Mouse (Mus musculus): ENCODE measurements around the gene Gm14391. TPM values are rescaled to one million over a fixed set of nuclear protein-coding genes. Genes with fewer than 3 reads are reported as not detected.
"Not testable (repeated sequence)": the region's sequence is repeated elsewhere in the genome, so short reads cannot be mapped to it uniquely, and the experiment has no call there.

The Gm14391 gene
- 15.1 and 16.5 TPM in 2 replicates for polyA plus RNA-seq (2012; rRNA removed)

DNA sequence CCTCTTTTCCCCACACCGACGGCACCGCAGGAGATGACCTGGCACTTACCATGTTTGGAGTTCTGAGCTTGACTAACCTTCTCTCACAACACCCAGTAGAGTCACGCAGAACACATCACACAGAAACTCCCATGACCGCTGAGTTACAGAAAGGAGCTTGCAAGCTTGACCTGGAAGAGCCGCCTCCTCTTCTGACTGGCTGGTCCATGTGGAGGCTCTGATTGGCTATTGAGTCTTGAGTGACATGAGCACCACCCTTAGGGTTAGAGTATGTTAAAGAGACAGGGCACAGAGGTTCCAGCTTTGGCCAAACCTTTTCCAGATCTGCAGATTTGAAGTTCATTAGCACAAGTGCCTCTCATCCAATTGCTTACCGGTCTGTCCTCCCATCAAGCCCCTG is at the start of gene Gm14391:
Gm14391 (minus strand) TSS at position 186 of the 400 bp plus-strand sequence.
- H3K27ac ChIP-seq (ENCODE audit: insufficient read depth, low read length); H3K4me1 ChIP-seq (ENCODE audit: control insufficient read depth, insufficient read depth, low read length); H3K4me3 ChIP-seq (ENCODE audit: insufficient read depth, low read length): not testable (repeated sequence)

DNA sequence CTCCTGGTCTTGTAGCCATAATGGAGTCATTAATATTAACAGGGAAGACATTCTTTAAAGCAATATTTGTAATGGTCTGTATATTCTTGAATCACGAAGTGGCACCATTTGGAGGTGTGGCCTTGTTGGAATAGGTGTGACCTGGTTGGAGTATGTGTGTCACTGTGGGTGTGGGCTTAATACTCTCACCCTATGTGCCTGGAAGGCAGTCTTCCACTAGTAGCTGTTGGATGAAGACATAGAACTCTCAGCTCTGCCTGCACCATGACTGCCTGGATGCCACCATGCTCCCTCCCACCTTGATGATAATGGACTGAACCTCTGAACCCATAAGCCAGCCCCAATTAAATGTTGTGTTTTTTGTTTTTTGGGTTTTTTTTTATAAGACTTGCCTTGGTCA is 27.7 kb downstream of the Gm14391 start:
- H3K4me3 ChIP-seq (ENCODE audit: insufficient read depth, low read length); H3K27ac ChIP-seq (ENCODE audit: insufficient read depth, low read length); H3K4me1 ChIP-seq (ENCODE audit: control insufficient read depth, insufficient read depth, low read length): not testable (repeated sequence)

DNA sequence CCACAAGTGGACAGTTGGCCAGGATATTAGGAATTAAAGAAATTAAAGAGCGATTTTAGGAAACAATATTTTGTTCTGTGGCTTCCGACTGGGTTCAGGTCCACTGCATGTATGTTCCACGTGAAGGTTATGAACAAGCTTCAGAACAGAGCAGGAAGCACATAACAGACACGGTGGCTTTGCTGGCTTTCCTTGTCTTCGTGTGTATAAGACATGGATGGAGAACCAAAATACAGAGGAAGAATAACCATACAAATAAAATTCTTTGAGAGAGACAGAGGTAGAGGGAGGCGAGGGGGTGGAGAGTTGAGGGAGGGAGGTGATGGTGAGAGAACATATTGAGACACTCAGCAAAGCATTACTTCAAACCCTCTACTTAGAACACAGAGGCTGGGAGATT is 30.4 kb downstream of the Gm14391 start:
- TF ChIP-seq CTCF (IDR thresholded peaks at IDR 0.05; ENCODE audit: extremely low read depth, insufficient read depth, low read length) (no peak), POLR2A (IDR thresholded peaks at IDR 0.05; ENCODE audit: extremely low read depth, insufficient read depth, low read length) (no peak)
- Histone ChIP-seq H3K27ac (ENCODE audit: insufficient read depth, low read length) (no peak overlapping the region), H3K4me1 (ENCODE audit: control insufficient read depth, insufficient read depth, low read length) (no peaks in the 10 kb centered on the region), H3K4me3 (ENCODE audit: insufficient read depth, low read length) (no peak overlapping the region)

DNA sequence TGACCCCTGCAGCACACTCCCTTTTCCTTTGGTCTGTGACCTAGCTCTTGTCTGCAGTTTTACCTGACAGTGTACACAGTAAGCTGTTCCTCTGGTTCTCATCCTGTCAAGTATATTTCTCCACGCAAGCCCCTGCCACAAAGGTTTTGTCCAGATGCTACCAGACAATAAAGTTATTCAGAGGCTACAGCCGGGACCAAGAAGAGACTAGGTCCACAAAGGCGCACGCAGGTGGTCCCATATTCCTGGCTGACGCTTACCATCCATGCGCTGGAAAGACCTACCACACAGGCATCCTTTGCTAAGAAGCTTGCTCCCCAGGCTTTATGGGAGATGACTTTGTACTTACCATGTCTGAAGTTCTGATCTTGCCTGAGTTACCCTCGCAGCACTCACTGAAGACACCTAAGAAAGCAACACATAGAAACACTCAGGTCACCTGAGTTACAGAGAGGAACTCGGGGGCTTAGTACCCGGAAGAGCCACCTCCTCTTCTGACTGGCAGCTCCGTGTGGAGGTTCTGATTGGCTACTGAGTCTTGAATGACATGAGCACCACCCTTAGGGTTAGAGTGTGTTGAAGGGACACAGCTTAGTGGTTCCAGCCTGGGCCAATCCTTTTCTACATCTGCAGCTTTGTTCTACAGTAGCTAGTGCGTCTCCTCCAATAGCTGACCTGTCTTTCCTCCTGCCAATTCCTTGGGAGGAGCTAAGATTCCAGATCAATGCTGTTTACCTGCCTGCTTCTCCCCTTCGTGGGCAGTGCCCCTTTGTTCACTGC is 31.1 kb downstream of the Gm14391 start, which contains the start of gene Gm14443:
Gm14443 (minus strand) TSS at position 471 of the 780 bp plus-strand sequence.
- H3K4me1 ChIP-seq (ENCODE audit: control insufficient read depth, insufficient read depth, low read length); H3K27ac ChIP-seq (ENCODE audit: insufficient read depth, low read length): not testable (repeated sequence)

GRCm38 (mm10) chr2:175174058-175174457 is 32.7 kb downstream of the Gm14391 start:
- H3K4me3 ChIP-seq (ENCODE audit: insufficient read depth, low read length); H3K27ac ChIP-seq (ENCODE audit: insufficient read depth, low read length); H3K4me1 ChIP-seq (ENCODE audit: control insufficient read depth, insufficient read depth, low read length): not testable (repeated sequence)

More for the DNA sequence above, 31.1 kb downstream of the Gm14391 start, which contains the start of gene Gm14443:
- H3K4me3 ChIP-seq (ENCODE audit: insufficient read depth, low read length), result not testable (repeated sequence)

DNA sequence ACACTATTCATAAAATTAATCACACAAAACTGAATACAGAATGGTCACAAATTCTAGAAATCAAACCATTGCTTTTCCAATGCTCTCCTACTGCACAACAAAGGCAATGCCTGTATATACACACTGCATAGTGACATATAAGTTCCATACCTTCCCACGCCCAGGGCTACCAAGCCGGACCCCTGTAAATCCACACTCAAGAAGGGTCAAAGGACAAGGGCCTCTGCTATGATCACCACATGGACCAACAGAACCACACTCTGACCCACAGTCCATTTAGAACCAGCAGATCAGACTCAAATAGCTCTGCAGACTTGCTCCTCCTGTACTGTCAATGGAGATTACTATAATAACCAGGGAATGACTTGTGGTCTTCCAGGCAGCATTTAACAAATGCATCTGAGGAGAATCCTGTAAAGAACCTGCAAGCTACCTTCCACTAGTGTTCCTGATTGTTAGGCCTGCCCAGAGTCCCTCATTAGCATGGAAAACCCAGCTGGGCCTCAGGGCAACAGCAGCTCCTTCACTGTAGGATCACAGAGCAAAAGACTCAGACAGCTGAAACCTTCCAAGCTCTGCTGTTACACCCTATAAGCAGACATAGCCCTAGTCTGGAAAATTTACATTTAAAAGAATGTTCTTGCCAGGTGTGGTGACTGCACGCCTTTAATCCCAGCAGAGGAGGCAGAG is 33.7 kb downstream of the Gm14391 start:
- not testable (repeated sequence) for H3K4me1 ChIP-seq (ENCODE audit: control insufficient read depth, insufficient read depth, low read length); H3K4me3 ChIP-seq (ENCODE audit: insufficient read depth, low read length); H3K27ac ChIP-seq (ENCODE audit: insufficient read depth, low read length)

DNA sequence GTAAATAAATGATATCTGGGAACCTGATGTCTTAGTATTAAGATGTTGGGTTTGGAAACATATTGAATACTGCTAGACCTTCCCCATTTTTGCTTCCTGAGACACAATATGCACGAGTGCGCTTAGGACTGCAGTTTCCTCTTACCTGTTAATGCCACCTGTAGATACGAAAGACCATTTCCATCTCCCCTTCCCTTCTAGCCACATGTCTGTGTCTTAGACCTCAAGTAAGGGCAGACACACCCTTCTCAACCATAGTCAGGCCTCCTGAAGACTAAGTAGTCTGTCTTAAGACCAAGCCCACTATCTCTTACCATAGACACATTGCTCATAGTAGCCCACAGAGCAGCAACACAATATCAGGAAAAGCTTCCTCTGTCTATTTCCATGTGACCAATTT is 34.6 kb downstream of the Gm14391 start:
- no peak overlapping the region for H3K27ac ChIP-seq (ENCODE audit: insufficient read depth, low read length)
- H3K4me3 ChIP-seq (ENCODE audit: insufficient read depth, low read length), result no peak overlapping the region
- H3K4me1 ChIP-seq (ENCODE audit: control insufficient read depth, insufficient read depth, low read length), result no peaks in the 10 kb centered on the region
- TF ChIP-seq POLR2A (IDR thresholded peaks at IDR 0.05; ENCODE audit: extremely low read depth, insufficient read depth, low read length) (no peak), CTCF (IDR thresholded peaks at IDR 0.05; ENCODE audit: extremely low read depth, insufficient read depth, low read length) (no peak)

DNA sequence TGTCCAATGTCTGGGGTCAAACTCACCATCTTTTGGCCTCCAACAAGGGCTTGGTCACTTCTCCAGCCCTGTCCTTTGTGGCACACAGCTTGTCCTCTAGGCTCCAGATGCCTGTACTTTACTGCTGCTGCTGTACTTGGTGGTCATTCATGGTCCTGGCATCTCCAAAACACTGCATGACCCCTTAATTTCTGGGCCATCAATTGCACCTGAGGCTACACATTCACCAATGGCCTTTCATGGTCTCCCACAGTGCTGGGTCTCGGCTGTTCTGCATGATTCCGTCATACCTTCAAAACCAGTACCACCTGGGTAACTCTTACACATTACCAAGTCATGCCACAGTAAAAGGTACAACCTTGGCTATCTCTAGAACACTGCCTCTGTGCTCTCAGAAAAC is 39.8 kb downstream of the Gm14391 start:
- not testable (repeated sequence) for H3K4me3 ChIP-seq (ENCODE audit: insufficient read depth, low read length); H3K27ac ChIP-seq (ENCODE audit: insufficient read depth, low read length); H3K4me1 ChIP-seq (ENCODE audit: control insufficient read depth, insufficient read depth, low read length)

GRCm38 (mm10) chr2:175165110-175165509 is 41.6 kb downstream of the Gm14391 start:
- not testable (repeated sequence) for H3K4me1 ChIP-seq (ENCODE audit: control insufficient read depth, insufficient read depth, low read length); H3K27ac ChIP-seq (ENCODE audit: insufficient read depth, low read length); H3K4me3 ChIP-seq (ENCODE audit: insufficient read depth, low read length)

DNA sequence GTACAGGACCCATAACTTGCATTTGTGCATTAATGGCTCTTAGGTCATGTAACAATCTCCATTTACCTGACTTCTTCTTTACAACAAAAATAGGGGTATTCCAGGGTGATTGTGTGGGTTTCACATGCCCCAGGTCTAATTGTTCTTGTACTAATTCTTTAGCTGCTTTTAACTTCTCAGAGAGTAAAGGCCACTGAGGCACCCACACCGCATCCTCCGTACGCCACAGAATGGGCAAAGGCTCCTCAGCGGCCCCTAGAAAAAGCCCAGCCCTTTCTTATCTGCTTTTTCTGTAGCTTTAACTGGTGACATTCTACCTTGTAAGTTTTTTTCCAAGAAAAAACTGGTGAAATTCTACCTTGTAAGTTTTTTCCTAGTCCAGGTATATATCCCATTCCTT is 45.3 kb downstream of the Gm14391 start:
- not testable (repeated sequence) for H3K4me1 ChIP-seq (ENCODE audit: control insufficient read depth, insufficient read depth, low read length); H3K27ac ChIP-seq (ENCODE audit: insufficient read depth, low read length); H3K4me3 ChIP-seq (ENCODE audit: insufficient read depth, low read length)

GRCm38 (mm10) chr2:175158642-175159041 is 48.1 kb downstream of the Gm14391 start:
- Histone ChIP-seq H3K27ac (ENCODE audit: insufficient read depth, low read length) (no peak overlapping the region), H3K4me3 (ENCODE audit: insufficient read depth, low read length) (no peak overlapping the region), H3K4me1 (ENCODE audit: control insufficient read depth, insufficient read depth, low read length) (no peaks in the 10 kb centered on the region)
- no peak for TF ChIP-seq CTCF (IDR thresholded peaks at IDR 0.05; ENCODE audit: extremely low read depth, insufficient read depth, low read length)
- TF ChIP-seq POLR2A (IDR thresholded peaks at IDR 0.05; ENCODE audit: extremely low read depth, insufficient read depth, low read length), result no peak

Measured in cortical plate, adult 2 months (tissue).